Mouse (Mus musculus): ENCODE data around the gene Met. TPM values are rescaled to one million over a fixed set of nuclear protein-coding genes. Genes with fewer than 3 reads are reported as not detected.

The Met gene
- polyA plus RNA-seq, 1 experiment = 1.6 TPM

DNA sequence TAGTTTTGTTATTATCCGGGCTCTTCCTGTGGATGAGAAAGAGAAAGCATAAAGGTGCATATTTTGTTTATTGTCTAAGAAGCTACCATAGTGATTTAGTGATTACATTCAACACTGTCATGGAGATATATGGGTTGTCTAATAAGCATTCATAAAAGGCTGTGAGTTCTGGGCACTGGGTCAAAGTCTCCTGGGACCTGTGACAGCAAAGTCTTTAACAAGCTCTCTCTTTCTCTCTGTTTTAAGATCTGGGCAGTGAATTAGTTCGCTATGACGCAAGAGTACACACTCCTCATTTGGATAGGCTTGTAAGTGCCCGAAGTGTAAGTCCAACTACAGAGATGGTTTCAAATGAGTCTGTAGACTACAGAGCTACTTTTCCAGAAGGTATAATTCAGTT is 85.2 kb downstream of the Met start:
- no peaks in the 10 kb centered on the region for H3K36me3 ChIP-seq (ENCODE audit: control insufficient read depth, insufficient read depth, low read length)
- no peak overlapping the region for H3K4me3 ChIP-seq (ENCODE audit: control insufficient read depth, insufficient read depth, low read length)
- H3K4me1 ChIP-seq (replicated peaks; ENCODE audit: control insufficient read depth, insufficient read depth, low read length) = no peaks in the 10 kb centered on the region
- no peak for DNase-seq
- WGBS = 98% methylated on average over 4 of the region's 4 CpGs
- TF ChIP-seq CTCF (IDR thresholded peaks at IDR 0.05; ENCODE audit: borderline replicate concordance, control insufficient read depth, extremely low read depth, insufficient read depth, low read length, poor library complexity) = no peak
- no peak for TF ChIP-seq POLR2A (IDR thresholded peaks at IDR 0.05; ENCODE audit: control insufficient read depth, extremely low read depth, insufficient read depth, low read length, poor library complexity)
- no peaks in the 10 kb centered on the region for H3K27me3 ChIP-seq (ENCODE audit: control insufficient read depth, insufficient read depth, low read length)
- no peak overlapping the region for H3K27ac ChIP-seq (ENCODE audit: control insufficient read depth, insufficient read depth, low read length)

DNA sequence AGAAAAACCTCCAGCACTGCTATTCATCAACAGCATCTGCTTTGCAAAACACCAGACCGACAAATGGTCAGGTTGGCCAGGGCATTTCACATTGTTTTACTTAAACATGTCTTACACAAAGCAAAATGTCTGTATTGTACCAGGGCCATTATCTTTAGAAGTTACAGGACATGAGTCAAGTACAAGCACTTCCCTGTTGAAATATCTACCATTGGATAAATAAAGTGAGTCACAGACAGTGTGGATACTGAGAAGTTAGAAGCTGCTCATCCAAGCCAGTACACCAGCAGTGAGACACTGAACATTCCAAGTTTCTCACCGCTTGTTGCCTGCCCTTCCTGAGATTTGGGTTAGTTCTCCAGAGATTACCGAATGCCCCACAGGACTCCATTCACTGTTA is 86.0 kb downstream of the Met start:
- Histone ChIP-seq H3K36me3 (ENCODE audit: control insufficient read depth, insufficient read depth, low read length) (no peaks in the 10 kb centered on the region), H3K27ac (ENCODE audit: control insufficient read depth, insufficient read depth, low read length) (no peak overlapping the region), H3K27me3 (ENCODE audit: control insufficient read depth, insufficient read depth, low read length) (no peaks in the 10 kb centered on the region), H3K4me1 (replicated peaks; ENCODE audit: control insufficient read depth, insufficient read depth, low read length) (no peaks in the 10 kb centered on the region), H3K4me3 (ENCODE audit: control insufficient read depth, insufficient read depth, low read length) (no peak overlapping the region)
- WGBS = 87% methylated on average over 3 of the region's 3 CpGs
- no peak for DNase-seq
- TF ChIP-seq POLR2A (IDR thresholded peaks at IDR 0.05; ENCODE audit: control insufficient read depth, extremely low read depth, insufficient read depth, low read length, poor library complexity) (no peak), CTCF (IDR thresholded peaks at IDR 0.05; ENCODE audit: borderline replicate concordance, control insufficient read depth, extremely low read depth, insufficient read depth, low read length, poor library complexity) (no peak)

DNA sequence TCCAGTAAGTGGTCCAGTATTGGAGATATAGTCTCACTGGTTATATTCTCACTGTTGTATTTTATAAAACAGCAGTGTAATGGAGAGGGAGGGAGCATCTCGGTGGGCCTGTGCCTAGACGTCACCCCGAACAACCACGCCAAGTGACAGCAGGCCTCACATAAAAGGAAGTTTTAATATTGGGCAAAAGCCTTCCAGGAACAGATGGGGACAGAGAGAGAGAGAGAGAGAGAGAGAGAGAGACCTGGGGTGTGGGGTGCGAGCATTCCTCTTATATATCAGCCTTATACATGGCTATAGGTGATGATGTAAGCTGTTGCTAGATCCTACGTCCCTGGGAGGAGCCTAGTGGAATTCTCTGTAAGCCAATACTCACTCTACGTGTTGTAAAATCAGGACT is 90.7 kb downstream of the Met start:
- no peak overlapping the region for H3K4me3 ChIP-seq (ENCODE audit: control insufficient read depth, insufficient read depth, low read length)
- H3K4me1 ChIP-seq (replicated peaks; ENCODE audit: control insufficient read depth, insufficient read depth, low read length) = no peaks in the 10 kb centered on the region
- H3K27me3 ChIP-seq (ENCODE audit: control insufficient read depth, insufficient read depth, low read length) = no peaks in the 10 kb centered on the region
- H3K27ac ChIP-seq (ENCODE audit: control insufficient read depth, insufficient read depth, low read length) = no peak overlapping the region
- DNase-seq = no peak
- H3K36me3 ChIP-seq (ENCODE audit: control insufficient read depth, insufficient read depth, low read length) = no peaks in the 10 kb centered on the region
- TF ChIP-seq POLR2A (IDR thresholded peaks at IDR 0.05; ENCODE audit: control insufficient read depth, extremely low read depth, insufficient read depth, low read length, poor library complexity) (no peak), CTCF (IDR thresholded peaks at IDR 0.05; ENCODE audit: borderline replicate concordance, control insufficient read depth, extremely low read depth, insufficient read depth, low read length, poor library complexity) (no peak)
- WGBS = 93% methylated on average over 7 of the region's 7 CpGs

DNA sequence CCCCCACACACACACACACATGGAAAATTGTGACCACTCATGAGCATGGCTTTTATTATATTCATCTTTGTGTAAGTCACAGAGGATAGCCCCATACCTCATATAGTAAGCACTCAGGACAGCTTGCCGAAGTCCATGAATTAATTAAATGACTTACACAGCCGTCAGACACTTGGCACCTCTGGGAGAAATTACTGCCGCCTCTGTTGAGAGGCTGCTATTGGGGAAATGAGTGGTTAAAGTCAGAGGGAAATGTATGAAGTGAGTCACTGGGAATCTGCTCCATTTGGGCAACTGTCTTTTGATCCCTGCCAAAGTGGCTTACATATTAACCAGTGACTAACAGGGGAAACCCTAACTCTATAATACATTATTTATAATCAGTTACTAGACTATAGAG is 91.2 kb downstream of the Met start:
- no peak for TF ChIP-seq POLR2A (IDR thresholded peaks at IDR 0.05; ENCODE audit: control insufficient read depth, extremely low read depth, insufficient read depth, low read length, poor library complexity)
- TF ChIP-seq CTCF (IDR thresholded peaks at IDR 0.05; ENCODE audit: borderline replicate concordance, control insufficient read depth, extremely low read depth, insufficient read depth, low read length, poor library complexity) = no peak
- H3K4me1 ChIP-seq (replicated peaks; ENCODE audit: control insufficient read depth, insufficient read depth, low read length) = no peaks in the 10 kb centered on the region
- no peaks in the 10 kb centered on the region for H3K27me3 ChIP-seq (ENCODE audit: control insufficient read depth, insufficient read depth, low read length)
- no peak overlapping the region for H3K27ac ChIP-seq (ENCODE audit: control insufficient read depth, insufficient read depth, low read length)
- no peaks in the 10 kb centered on the region for H3K36me3 ChIP-seq (ENCODE audit: control insufficient read depth, insufficient read depth, low read length)
- H3K4me3 ChIP-seq (ENCODE audit: control insufficient read depth, insufficient read depth, low read length) = no peak overlapping the region
- DNase-seq = no peak
- 93% methylated on average over 3 of the region's 3 CpGs for WGBS

DNA sequence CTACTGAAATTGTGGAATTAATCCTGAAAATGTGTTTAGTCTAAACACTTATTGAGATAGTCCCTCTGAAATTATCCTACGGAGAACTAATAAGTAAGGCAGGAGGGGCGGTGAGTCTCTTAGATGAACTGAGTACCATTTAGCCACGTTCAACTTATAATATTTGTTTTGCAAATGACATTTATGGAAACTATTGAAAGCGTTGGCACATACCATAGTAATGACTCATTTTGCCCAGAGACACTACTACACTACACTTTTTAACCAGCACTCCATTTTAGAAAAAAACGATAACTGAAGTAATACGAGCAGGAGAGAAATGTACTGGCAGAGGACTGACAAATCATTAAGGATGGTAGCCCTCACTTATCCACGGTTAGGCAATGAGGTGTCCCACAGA is 92.1 kb downstream of the Met start:
- no peak for DNase-seq
- Histone ChIP-seq H3K36me3 (ENCODE audit: control insufficient read depth, insufficient read depth, low read length) (no peaks in the 10 kb centered on the region), H3K4me3 (ENCODE audit: control insufficient read depth, insufficient read depth, low read length) (no peak overlapping the region), H3K27me3 (ENCODE audit: control insufficient read depth, insufficient read depth, low read length) (no peaks in the 10 kb centered on the region), H3K4me1 (replicated peaks; ENCODE audit: control insufficient read depth, insufficient read depth, low read length) (no peaks in the 10 kb centered on the region), H3K27ac (ENCODE audit: control insufficient read depth, insufficient read depth, low read length) (no peak overlapping the region)
- TF ChIP-seq POLR2A (IDR thresholded peaks at IDR 0.05; ENCODE audit: control insufficient read depth, extremely low read depth, insufficient read depth, low read length, poor library complexity) = no peak
- TF ChIP-seq CTCF (IDR thresholded peaks at IDR 0.05; ENCODE audit: borderline replicate concordance, control insufficient read depth, extremely low read depth, insufficient read depth, low read length, poor library complexity) = no peak
- 94% methylated on average over 7 of the region's 7 CpGs for WGBS

DNA sequence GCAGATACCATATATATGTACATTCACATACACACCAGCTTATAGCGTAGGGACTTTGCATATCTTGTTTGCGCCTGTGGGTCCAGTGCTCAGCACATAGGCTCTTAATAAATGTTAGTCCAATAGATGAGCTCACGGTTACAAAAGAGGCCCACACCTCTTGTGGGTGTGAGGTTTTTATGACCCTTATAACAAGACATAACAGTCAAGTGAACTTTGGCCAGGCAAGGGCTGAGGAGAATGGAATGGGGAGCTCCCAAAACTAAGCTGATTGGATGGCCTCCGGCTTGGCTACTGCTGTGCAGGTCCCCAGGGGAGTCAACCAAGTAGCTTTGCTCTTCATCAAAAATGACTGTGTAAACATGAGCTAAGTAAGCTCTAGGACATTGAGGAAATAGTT is 96.1 kb downstream of the Met start:
- no peaks in the 10 kb centered on the region for H3K27me3 ChIP-seq (ENCODE audit: control insufficient read depth, insufficient read depth, low read length)
- DNase-seq = no peak
- H3K27ac ChIP-seq (ENCODE audit: control insufficient read depth, insufficient read depth, low read length) = no peak overlapping the region
- no peaks in the 10 kb centered on the region for H3K36me3 ChIP-seq (ENCODE audit: control insufficient read depth, insufficient read depth, low read length)
- 98% methylated on average over 4 of the region's 4 CpGs for WGBS
- no peaks in the 10 kb centered on the region for H3K4me1 ChIP-seq (replicated peaks; ENCODE audit: control insufficient read depth, insufficient read depth, low read length)
- no peak overlapping the region for H3K4me3 ChIP-seq (ENCODE audit: control insufficient read depth, insufficient read depth, low read length)
- TF ChIP-seq POLR2A (IDR thresholded peaks at IDR 0.05; ENCODE audit: control insufficient read depth, extremely low read depth, insufficient read depth, low read length, poor library complexity) (no peak), CTCF (IDR thresholded peaks at IDR 0.05; ENCODE audit: borderline replicate concordance, control insufficient read depth, extremely low read depth, insufficient read depth, low read length, poor library complexity) (no peak)

DNA sequence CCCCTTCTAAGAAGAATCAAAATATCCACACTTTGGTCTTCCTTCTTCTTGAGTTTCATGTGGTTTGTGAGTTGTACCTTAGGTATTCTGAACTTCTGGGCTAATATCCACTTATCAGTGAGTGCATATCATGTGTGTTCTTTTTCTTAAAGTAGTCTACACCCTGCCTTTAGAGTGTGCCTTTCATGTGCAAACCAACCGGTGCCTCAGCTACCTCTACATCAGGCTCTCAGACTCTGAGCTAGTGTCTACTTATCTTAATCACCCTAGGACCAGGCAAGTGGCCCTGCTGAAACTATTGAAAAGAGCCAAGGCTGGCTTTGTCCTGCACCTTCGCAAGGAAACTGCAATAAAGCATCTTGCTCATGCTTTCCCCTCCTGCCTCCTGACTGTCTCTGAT is 97.7 kb downstream of the Met start:
- H3K36me3 ChIP-seq (ENCODE audit: control insufficient read depth, insufficient read depth, low read length) = no peaks in the 10 kb centered on the region

More for the DNA sequence above, 97.7 kb downstream of the Met start:
- Histone ChIP-seq H3K4me1 (replicated peaks; ENCODE audit: control insufficient read depth, insufficient read depth, low read length) (no peaks in the 10 kb centered on the region), H3K27ac (ENCODE audit: control insufficient read depth, insufficient read depth, low read length) (no peak overlapping the region), H3K27me3 (ENCODE audit: control insufficient read depth, insufficient read depth, low read length) (no peaks in the 10 kb centered on the region), H3K4me3 (ENCODE audit: control insufficient read depth, insufficient read depth, low read length) (no peak overlapping the region)
- no peak for DNase-seq
- 94% methylated on average over 2 of the region's 2 CpGs for WGBS
- no peak for TF ChIP-seq CTCF (IDR thresholded peaks at IDR 0.05; ENCODE audit: borderline replicate concordance, control insufficient read depth, extremely low read depth, insufficient read depth, low read length, poor library complexity)
- TF ChIP-seq POLR2A (IDR thresholded peaks at IDR 0.05; ENCODE audit: control insufficient read depth, extremely low read depth, insufficient read depth, low read length, poor library complexity) = no peak

Data from thymus, adult 2 months (tissue).